Mouse (Mus musculus): ENCODE data around the gene Cfap65.

GRCm38 (mm10) chr1:74964494-74965215, 29.3 kb upstream of the Cfap65 start:
- no peak for TF ChIP-seq USF1 (IDR thresholded peaks at IDR 0.05; ENCODE audit: low read depth, low read length)
- TF ChIP-seq CTCF (IDR thresholded peaks at IDR 0.05 in 2 of 3, conservative IDR thresholded peaks at IDR 0.05 in 1 of 3; ENCODE audit: control insufficient read depth in 1 of 3, insufficient read depth in 1 of 3, low read depth in 2 of 3, low read length in 3 of 3, poor library complexity in 1 of 3, severe bottlenecking in 1 of 3): peak; percentile 81 to 86 (median 84)
- no peak for TF ChIP-seq POLR2AphosphoS5 (IDR thresholded peaks at IDR 0.05; ENCODE audit: borderline replicate concordance, low read depth, low read length)
- TF ChIP-seq MEF2A (IDR thresholded peaks at IDR 0.05; ENCODE audit: extremely low read depth, insufficient replicate concordance, low read depth, low read length, poor library complexity, severe bottlenecking): no peak
- no peak for TF ChIP-seq ZNF384 (IDR thresholded peaks at IDR 0.05; ENCODE audit: low read depth, low read length)
- no peak for TF ChIP-seq USF2 (IDR thresholded peaks at IDR 0.05; ENCODE audit: borderline replicate concordance in 1 of 2, insufficient read depth in 1 of 2, low read depth in 1 of 2, low read length in 2 of 2)
- no peak for TF ChIP-seq HCFC1 (IDR thresholded peaks at IDR 0.05; ENCODE audit: low read depth, low read length)
- TF ChIP-seq NELFE (IDR thresholded peaks at IDR 0.05; ENCODE audit: low read depth, low read length): no peak
- no peak for TF ChIP-seq JUND (IDR thresholded peaks at IDR 0.05; ENCODE audit: low read depth, low read length)

All from MEL (cell line).